Mouse (Mus musculus) bone marrow, adult 2 months (tissue): ENCODE measurements at regions not wholly inside any gene's neighbourhood (a gene's known extent, or its start where the extent isn't known, plus 50 kb on each side); places are given as distances from the start of the nearest gene placed in this dataset.

ENCODE experiments used
- CTCF ChIP-seq: fragments of 200-500 bp; IDR thresholded peaks from 2 replicates; pipeline ENCODE4 v1.5.1; 2011; ENCODE audit warnings: low read length, control low read depth; ENCODE audit not compliant: control insufficient read depth, insufficient read depth
- POLR2A ChIP-seq: fragments of 200-500 bp; IDR thresholded peaks from 2 replicates; pipeline ENCODE4 v1.6.1; 2011; ENCODE audit warnings: low read depth, mild to moderate bottlenecking, control low read depth, low read length, borderline replicate concordance; ENCODE audit not compliant: control insufficient read depth

DNA sequence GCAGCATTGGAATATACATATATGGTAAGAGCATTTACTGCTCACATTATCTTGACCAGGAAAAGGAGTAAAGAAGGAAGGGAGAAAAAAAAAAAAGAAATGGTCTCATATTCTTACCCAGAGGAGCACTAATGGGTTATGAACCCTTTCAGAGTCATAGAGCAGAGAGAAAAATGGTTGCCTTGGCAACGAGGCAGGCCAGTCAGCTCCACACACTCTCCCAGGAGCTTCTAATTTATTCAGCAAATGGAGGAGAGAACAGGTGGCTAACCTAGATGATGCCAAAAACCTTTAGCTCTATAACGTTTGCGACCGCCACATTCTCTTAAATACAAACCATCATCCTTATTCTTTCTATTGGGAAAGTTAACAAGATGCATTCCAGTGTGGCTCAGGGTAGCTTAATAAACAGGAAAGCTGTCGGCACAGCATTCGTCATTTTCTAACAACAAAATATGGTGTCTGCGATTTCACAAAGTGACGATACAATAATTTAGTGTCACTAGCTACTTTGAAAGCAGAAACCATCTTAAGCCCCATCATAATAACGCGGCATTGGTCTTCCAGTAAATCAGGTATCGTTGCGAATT, 394.1 kb downstream of the Basp1 start:
- TF ChIP-seq CTCF (no peak), POLR2A (no peak)
